Mouse (Mus musculus) hindbrain, embryonic 15.5 days (tissue): ENCODE measurements around the gene Mical3. TPM values are rescaled to one million over a fixed set of nuclear protein-coding genes. Genes with fewer than 3 reads are reported as not detected.

Experiments used
- ATAC-seq: fragments of 200-750 bp; cut with Nextera tagmentation; 2 replicates; pipeline ENCODE4 v1.8.0; 2017; ENCODE audit warnings: low read depth, moderate number of reproducible peaks, moderate TSS enrichment; ENCODE audit not compliant: low FRiP score
- H3K27ac ChIP-seq: fragments of 300-500 bp; sonication (generic); replicated peaks from 2 replicates; pipeline ENCODE4 v1.5.1; 2015; ENCODE audit warnings: mild to moderate bottlenecking, inconsistent platforms
- H3K27me3 ChIP-seq: fragments of 300-500 bp; sonication (generic); 2 replicates; pipeline ENCODE4 v1.6.1; 2015; ENCODE audit warnings: control low read depth, inconsistent platforms
- H3K36me3 ChIP-seq: fragments of 300-500 bp; sonication (generic); 2 replicates; pipeline ENCODE4 v1.6.1; 2015; ENCODE audit warnings: control low read depth, inconsistent platforms
- H3K4me1 ChIP-seq: fragments of 300-500 bp; sonication (generic); replicated peaks from 2 replicates; pipeline ENCODE4 v1.6.1; 2015; ENCODE audit warnings: control low read depth, inconsistent platforms
- H3K4me2 ChIP-seq: fragments of 300-500 bp; sonication (generic); 2 replicates; pipeline ENCODE4 v1.6.1; 2015; ENCODE audit warnings: moderate library complexity, mild to moderate bottlenecking, inconsistent platforms
- H3K4me3 ChIP-seq: fragments of 300-500 bp; sonication (generic); 2 replicates; pipeline ENCODE4 v1.5.1; 2015; ENCODE audit warnings: mild to moderate bottlenecking, inconsistent platforms
- H3K9ac ChIP-seq: fragments of 300-500 bp; sonication (generic); 2 replicates; pipeline ENCODE4 v1.6.1; 2015; ENCODE audit warnings: inconsistent platforms
- H3K9me3 ChIP-seq: fragments of 300-500 bp; sonication (generic); 2 replicates; pipeline ENCODE4 v1.6.1; 2016; ENCODE audit warnings: control low read depth, inconsistent platforms
- WGBS: fragments of 180-500 bp; shearing (Covaris S2); methylation state at CpG from one replicate; pipeline ENCODE4 v1.1.7; 2015; 5-methylcytosine and 5-hydroxymethylcytosine counted together
- polyA plus RNA-seq: library from polyadenylated mRNA; unstranded; fragments of >200 nt; fragmentation: Nextera tagmentation; extraction: Ambion mirVana; gene quantifications from 2 replicates; pipeline ENCODE4 v1.2.1, GENCODE M21; 2015

Mical3 gene
- polyA plus RNA-seq, 1 experiment from 2014 or later: 34.4 TPM

GRCm38 (mm10) chr6:120987571-120988084 is 143.2 kb downstream of the Mical3 start:
- Histone ChIP-seq H3K4me3 (no peak overlapping the region), H3K27ac (peak overlapping the region; percentile 41)

GRCm38 (mm10) chr6:120987164-120987563 is 143.6 kb downstream of the Mical3 start:
- Histone ChIP-seq H3K9me3 (no peaks in the 10 kb centered on the region), H3K9ac (no peak overlapping the region), H3K4me3 (no peak overlapping the region), H3K4me2 (no peak overlapping the region), H3K36me3 (0 out of 2 replicates have a peak, but pooled peaks cover 8% of the 10 kb centered on the region), H3K27me3 (no peaks in the 10 kb centered on the region), H3K4me1 (peaks cover 5% of the 10 kb centered on the region; the same call in 1 of the 2 replicates), H3K27ac (peak overlapping the region; percentile 41; the same call in 1 of the 2 replicates)
- WGBS: 78% methylated on average over 10 of the region's 10 CpGs
- no peak for ATAC-seq

More at GRCm38 (mm10) chr6:120987571-120988084, 143.2 kb downstream of the Mical3 start:
- no peaks in the 10 kb centered on the region for H3K27me3 ChIP-seq
- 0 out of 2 replicates have a peak, but pooled peaks have one; percentile 47 for ATAC-seq
- peaks cover 5% of the 10 kb centered on the region; the same call in 1 of the 2 replicates for H3K4me1 ChIP-seq
- 19% methylated on average over 10 of the region's 10 CpGs for WGBS
- 0 out of 2 replicates have a peak, but pooled peaks cover 4% of the 10 kb centered on the region for H3K36me3 ChIP-seq
- H3K4me2 ChIP-seq: no peak overlapping the region
- H3K9me3 ChIP-seq: no peaks in the 10 kb centered on the region
- no peak overlapping the region for H3K9ac ChIP-seq

GRCm38 (mm10) chr6:120986172-120986571 is 144.6 kb downstream of the Mical3 start:
- Histone ChIP-seq H3K36me3 (0 out of 2 replicates have a peak, but pooled peaks cover 11% of the 10 kb centered on the region), H3K27me3 (no peaks in the 10 kb centered on the region), H3K9ac (no peak overlapping the region), H3K4me3 (no peak overlapping the region), H3K9me3 (no peaks in the 10 kb centered on the region), H3K27ac (no peak overlapping the region), H3K4me2 (no peak overlapping the region), H3K4me1 (peaks cover 5% of the 10 kb centered on the region; the same call in 1 of the 2 replicates)
- ATAC-seq: no peak
- 81% methylated on average over 3 of the region's 3 CpGs for WGBS

DNA sequence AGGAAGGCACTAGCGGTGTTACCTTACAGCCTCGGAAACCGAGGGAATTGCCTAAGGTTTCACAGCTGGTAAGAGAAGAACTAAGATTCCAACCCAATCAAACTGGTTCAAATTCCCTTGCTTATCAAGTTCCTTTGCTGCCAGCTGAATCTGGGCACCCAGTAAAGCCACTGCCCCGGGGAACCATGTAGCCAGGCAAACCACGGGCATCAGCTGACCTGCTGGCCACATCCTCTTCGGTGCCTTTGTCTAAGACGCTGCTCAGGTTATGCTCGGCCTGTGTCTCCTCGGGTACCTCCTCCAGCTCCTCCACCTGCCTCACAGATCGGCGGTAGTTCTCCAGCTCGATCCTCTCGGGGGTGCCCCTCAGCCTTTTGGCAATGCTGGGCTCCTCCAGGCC is 148.5 kb downstream of the Mical3 start:
- Histone ChIP-seq H3K9me3 (no peaks in the 10 kb centered on the region), H3K9ac (no peak overlapping the region), H3K4me1 (peaks cover 2% of the 10 kb centered on the region; the same call in 1 of the 2 replicates), H3K4me3 (no peak overlapping the region), H3K27ac (no peak overlapping the region), H3K4me2 (no peak overlapping the region), H3K27me3 (no peaks in the 10 kb centered on the region), H3K36me3 (peaks cover 33% of the 10 kb centered on the region)
- 92% methylated on average over 13 of the region's 13 CpGs for WGBS
- ATAC-seq: no peak

DNA sequence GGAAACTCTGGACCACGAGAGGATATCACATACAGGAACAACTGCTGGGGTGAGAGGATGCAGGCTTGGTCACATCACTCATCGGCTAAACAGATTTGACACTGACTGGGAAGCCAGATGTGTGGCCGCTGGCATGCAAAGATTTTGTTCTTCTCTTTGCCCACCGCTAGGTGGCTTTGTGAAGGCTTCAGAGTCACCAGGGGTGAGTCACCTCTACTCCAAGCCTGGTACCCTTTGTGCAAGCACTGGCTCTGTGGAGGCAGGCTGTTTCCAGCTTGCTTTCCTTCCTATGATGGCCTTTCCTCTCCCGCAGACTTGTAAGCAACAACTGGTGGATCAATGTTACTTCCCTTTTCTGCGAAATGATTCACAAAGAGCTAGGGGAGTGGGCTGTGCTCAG is 149.3 kb downstream of the Mical3 start:
- no peak overlapping the region for H3K4me3 ChIP-seq
- WGBS: 66% methylated on average over 6 of the region's 6 CpGs

DNA sequence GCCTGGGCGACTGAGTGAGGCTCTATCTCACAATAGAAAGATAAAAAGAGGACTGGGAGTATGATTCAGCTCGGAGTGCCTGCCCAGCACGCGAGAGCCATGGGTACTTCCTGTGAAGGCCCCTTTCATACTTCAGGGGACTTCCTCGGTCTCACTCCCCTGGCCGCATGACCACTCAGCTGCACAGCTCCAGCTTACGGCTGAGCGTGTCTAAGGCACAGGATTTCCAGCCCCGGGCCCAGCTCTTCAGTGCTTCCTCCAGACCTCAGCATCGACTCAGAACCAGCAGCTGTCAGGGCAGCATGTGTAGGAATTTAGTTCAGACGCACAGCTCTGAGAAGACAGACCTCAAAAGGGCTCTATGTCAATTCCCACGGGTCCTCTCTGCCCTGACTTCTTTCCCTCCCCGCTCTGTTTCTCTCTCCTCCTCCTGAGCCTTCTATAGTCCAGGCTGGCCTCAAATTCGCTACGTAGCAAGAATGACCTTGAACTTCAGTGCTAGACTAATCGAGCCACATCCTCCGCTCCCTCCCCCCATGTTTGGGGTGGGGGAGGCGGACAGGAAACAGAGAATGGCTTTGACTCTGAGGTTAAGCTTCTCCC is 152.7 kb downstream of the Mical3 start:
- H3K9ac ChIP-seq: no peak overlapping the region
- peaks cover 2% of the 10 kb centered on the region; the same call in 1 of the 2 replicates for H3K4me1 ChIP-seq
- H3K27ac ChIP-seq: peak overlapping the region; percentile 3; the same call in 1 of the 2 replicates
- ATAC-seq: peak; percentile 63; the same call in 1 of the 2 replicates
- no peak overlapping the region for H3K4me2 ChIP-seq
- peaks cover 31% of the 10 kb centered on the region for H3K36me3 ChIP-seq
- no peaks in the 10 kb centered on the region for H3K27me3 ChIP-seq
- H3K4me3 ChIP-seq: no peak overlapping the region
- H3K9me3 ChIP-seq: no peaks in the 10 kb centered on the region
- 48% methylated on average over 18 of the region's 18 CpGs for WGBS

More for the DNA sequence above, 149.3 kb downstream of the Mical3 start:
- H3K9me3 ChIP-seq: no peaks in the 10 kb centered on the region
- H3K4me2 ChIP-seq: no peak overlapping the region
- H3K27me3 ChIP-seq: no peaks in the 10 kb centered on the region
- no peak for ATAC-seq
- H3K9ac ChIP-seq: no peak overlapping the region
- H3K36me3 ChIP-seq: peaks cover 33% of the 10 kb centered on the region
- no peak overlapping the region for H3K27ac ChIP-seq
- H3K4me1 ChIP-seq: peaks cover 2% of the 10 kb centered on the region; the same call in 1 of the 2 replicates

GRCm38 (mm10) chr6:120976991-120977390 is 153.8 kb downstream of the Mical3 start:
- Histone ChIP-seq H3K27ac (no peak overlapping the region), H3K4me2 (no peak overlapping the region), H3K36me3 (peaks cover 34% of the 10 kb centered on the region), H3K4me3 (no peak overlapping the region), H3K4me1 (peaks cover 2% of the 10 kb centered on the region; the same call in 1 of the 2 replicates), H3K27me3 (no peaks in the 10 kb centered on the region), H3K9ac (no peak overlapping the region), H3K9me3 (no peaks in the 10 kb centered on the region)
- peak; percentile 19; the same call in 1 of the 2 replicates for ATAC-seq
- WGBS: 27% methylated on average over 11 of the region's 11 CpGs

GRCm38 (mm10) chr6:120976097-120976496 is 154.7 kb downstream of the Mical3 start:
- Histone ChIP-seq H3K27ac (no peak overlapping the region), H3K27me3 (no peaks in the 10 kb centered on the region), H3K4me3 (no peak overlapping the region), H3K36me3 (peaks cover 37% of the 10 kb centered on the region), H3K9ac (no peak overlapping the region), H3K9me3 (no peaks in the 10 kb centered on the region), H3K4me1 (peaks cover 2% of the 10 kb centered on the region; the same call in 1 of the 2 replicates), H3K4me2 (no peak overlapping the region)
- no peak for ATAC-seq
- 69% methylated on average over 12 of the region's 12 CpGs for WGBS

GRCm38 (mm10) chr6:120971797-120972590 is 158.8 kb downstream of the Mical3 start:
- Histone ChIP-seq H3K9ac (no peak overlapping the region), H3K27me3 (no peaks in the 10 kb centered on the region), H3K4me1 (no peaks in the 10 kb centered on the region), H3K9me3 (no peaks in the 10 kb centered on the region), H3K4me2 (no peak overlapping the region), H3K4me3 (no peak overlapping the region), H3K36me3 (peaks cover 35% of the 10 kb centered on the region), H3K27ac (no peak overlapping the region)
- ATAC-seq: peak; percentile 52; the same call in 1 of the 2 replicates
- 65% methylated on average over 14 of the region's 14 CpGs for WGBS

GRCm38 (mm10) chr6:120970939-120971796 is 159.6 kb downstream of the Mical3 start:
- 68% methylated on average over 8 of the region's 8 CpGs for WGBS
- Histone ChIP-seq H3K4me1 (no peaks in the 10 kb centered on the region), H3K4me2 (no peak overlapping the region), H3K9me3 (no peaks in the 10 kb centered on the region), H3K4me3 (no peak overlapping the region), H3K36me3 (peaks cover 35% of the 10 kb centered on the region), H3K27me3 (no peaks in the 10 kb centered on the region), H3K9ac (no peak overlapping the region), H3K27ac (no peak overlapping the region)
- peak; percentile 42 for ATAC-seq

DNA sequence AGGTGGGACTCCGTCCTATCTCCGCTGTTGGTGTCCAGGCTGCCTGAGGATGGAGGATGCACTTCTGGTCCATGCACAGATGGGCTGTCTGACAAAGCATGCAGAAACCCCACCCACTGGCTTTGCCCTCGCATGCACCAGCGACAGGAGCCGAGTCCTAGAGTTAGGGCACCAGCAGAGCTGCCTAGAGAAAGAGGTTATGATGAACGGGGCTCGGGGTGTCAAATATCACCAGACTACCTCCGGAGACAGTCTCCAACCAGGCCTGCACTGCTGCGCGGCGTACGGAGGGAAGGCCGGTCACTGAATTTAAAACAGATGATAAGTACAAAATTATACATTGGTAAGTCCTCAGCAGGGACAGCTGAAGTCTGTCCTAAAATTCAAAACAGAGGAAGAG is 165.0 kb downstream of the Mical3 start:
- Histone ChIP-seq H3K36me3 (peaks cover 23% of the 10 kb centered on the region), H3K27me3 (no peaks in the 10 kb centered on the region), H3K4me3 (no peak overlapping the region), H3K9ac (no peak overlapping the region), H3K9me3 (no peaks in the 10 kb centered on the region), H3K4me2 (no peak overlapping the region), H3K27ac (no peak overlapping the region), H3K4me1 (no peaks in the 10 kb centered on the region)
- ATAC-seq: no peak
- 79% methylated on average over 13 of the region's 13 CpGs for WGBS
